Mouse (Mus musculus): ENCODE measurements around the gene Kcnip4. TPM values are rescaled to one million over a fixed set of nuclear protein-coding genes. Genes with fewer than 3 reads are reported as not detected.

Kcnip4 gene
- polyA plus RNA-seq, 1 experiment from 2014 or later, result 21.3 TPM

- Histone ChIP-seq H3K9me3 (ENCODE audit: control insufficient read depth, low read length) (no peaks in the 10 kb centered on the region), H3K27me3 (ENCODE audit: control insufficient read depth, insufficient read depth, low read length) (no peaks in the 10 kb centered on the region), H3K36me3 (replicated peaks; ENCODE audit: control insufficient read depth, insufficient read depth) (no peaks in the 10 kb centered on the region), H3K4me2 (replicated peaks) (no peak overlapping the region), H3K4me1 (replicated peaks; ENCODE audit: control insufficient read depth, insufficient read depth, low read length) (no peaks in the 10 kb centered on the region), H3K9ac (no peak overlapping the region), H3K27ac (no peak overlapping the region), H3K4me3 (replicated peaks; ENCODE audit: low read length) (no peak overlapping the region)
- no peak for DNase-seq (ENCODE audit: low spot score)
- 59% methylated on average over 1 of the region's 1 CpGs for WGBS
- ATAC-seq (ENCODE audit: low FRiP score), result no peak
These were observed 116.4 kb downstream of the Kcnip4 start for GRCm38 (mm10) chr5:49408351-49408750.

- no peak overlapping the region for H3K4me2 ChIP-seq (replicated peaks)
- H3K27me3 ChIP-seq (ENCODE audit: control insufficient read depth, insufficient read depth, low read length), result no peaks in the 10 kb centered on the region
- no peaks in the 10 kb centered on the region for H3K36me3 ChIP-seq (replicated peaks; ENCODE audit: control insufficient read depth, insufficient read depth)
- H3K4me3 ChIP-seq (replicated peaks; ENCODE audit: low read length), result no peak overlapping the region
- no peak overlapping the region for H3K9ac ChIP-seq
- H3K9me3 ChIP-seq (ENCODE audit: control insufficient read depth, low read length), result no peaks in the 10 kb centered on the region
- no peaks in the 10 kb centered on the region for H3K4me1 ChIP-seq (replicated peaks; ENCODE audit: control insufficient read depth, insufficient read depth, low read length)
- 42% methylated on average over 3 of the region's 3 CpGs for WGBS
- DNase-seq (ENCODE audit: low spot score), result peak; percentile 89
- ATAC-seq (ENCODE audit: low FRiP score), result 0 out of 2 replicates have a peak, but pooled peaks have one; percentile 15
- no peak overlapping the region for H3K27ac ChIP-seq
These were observed 154.1 kb downstream of the Kcnip4 start for GRCm38 (mm10) chr5:49370543-49371076.

- DNase-seq (ENCODE audit: low spot score) (peak; percentile 87), ATAC-seq (ENCODE audit: low FRiP score) (no peak)
- 52% methylated on average over 13 of the region's 13 CpGs for WGBS
- no peaks in the 10 kb centered on the region for H3K27me3 ChIP-seq (ENCODE audit: control insufficient read depth, insufficient read depth, low read length)
- H3K4me3 ChIP-seq (replicated peaks; ENCODE audit: low read length), result no peak overlapping the region
- no peak overlapping the region for H3K9ac ChIP-seq
- no peak overlapping the region for H3K27ac ChIP-seq
- H3K36me3 ChIP-seq (replicated peaks; ENCODE audit: control insufficient read depth, insufficient read depth), result no peaks in the 10 kb centered on the region
- H3K4me2 ChIP-seq (replicated peaks), result no peak overlapping the region
- H3K4me1 ChIP-seq (replicated peaks; ENCODE audit: control insufficient read depth, insufficient read depth, low read length), result no peaks in the 10 kb centered on the region
- H3K9me3 ChIP-seq (ENCODE audit: control insufficient read depth, low read length), result no peaks in the 10 kb centered on the region
These were observed 155.9 kb downstream of the Kcnip4 start for GRCm38 (mm10) chr5:49368636-49369423.

GRCm38 (mm10) chr5:49356381-49356780 is 168.3 kb downstream of the Kcnip4 start:
- Histone ChIP-seq H3K9ac (no peak overlapping the region), H3K4me1 (replicated peaks; ENCODE audit: control insufficient read depth, insufficient read depth, low read length) (no peaks in the 10 kb centered on the region), H3K9me3 (ENCODE audit: control insufficient read depth, low read length) (no peaks in the 10 kb centered on the region), H3K27ac (no peak overlapping the region), H3K36me3 (replicated peaks; ENCODE audit: control insufficient read depth, insufficient read depth) (no peaks in the 10 kb centered on the region), H3K4me2 (replicated peaks) (no peak overlapping the region), H3K27me3 (ENCODE audit: control insufficient read depth, insufficient read depth, low read length) (no peaks in the 10 kb centered on the region), H3K4me3 (replicated peaks; ENCODE audit: low read length) (no peak overlapping the region)
- DNase-seq (ENCODE audit: low spot score) (no peak), ATAC-seq (ENCODE audit: low FRiP score) (no peak)
- 75% methylated on average over 3 of the region's 3 CpGs for WGBS

DNA sequence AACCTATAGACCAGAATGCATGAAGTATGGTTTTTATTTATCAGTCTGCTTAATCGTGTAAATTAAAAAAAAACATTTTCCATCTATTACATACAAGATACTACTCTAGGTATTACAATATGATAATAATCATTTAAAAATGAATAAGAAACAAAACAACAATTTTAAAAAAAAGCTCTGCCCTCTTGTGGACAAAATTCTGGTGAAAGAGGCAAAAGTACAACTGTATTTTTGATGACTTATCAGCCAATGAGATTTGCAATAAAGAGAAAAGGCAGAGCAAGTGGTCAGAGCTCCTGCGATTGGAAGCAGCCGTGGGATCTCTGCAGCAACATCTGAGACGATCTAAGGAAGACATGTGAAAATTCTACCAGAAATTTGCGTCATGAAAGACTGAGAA is 172.6 kb downstream of the Kcnip4 start:
- no peak overlapping the region for H3K4me2 ChIP-seq (replicated peaks)
- ATAC-seq (ENCODE audit: low FRiP score) (no peak), DNase-seq (ENCODE audit: low spot score) (no peak)
- no peaks in the 10 kb centered on the region for H3K4me1 ChIP-seq (replicated peaks; ENCODE audit: control insufficient read depth, insufficient read depth, low read length)
- no peaks in the 10 kb centered on the region for H3K36me3 ChIP-seq (replicated peaks; ENCODE audit: control insufficient read depth, insufficient read depth)
- no peak overlapping the region for H3K9ac ChIP-seq
- H3K4me3 ChIP-seq (replicated peaks; ENCODE audit: low read length), result no peak overlapping the region
- no peaks in the 10 kb centered on the region for H3K9me3 ChIP-seq (ENCODE audit: control insufficient read depth, low read length)
- H3K27me3 ChIP-seq (ENCODE audit: control insufficient read depth, insufficient read depth, low read length), result no peaks in the 10 kb centered on the region
- no peak overlapping the region for H3K27ac ChIP-seq
- WGBS, result 64% methylated on average over 5 of the region's 5 CpGs

- ATAC-seq (ENCODE audit: low FRiP score) (peak; percentile 79; the same call in 1 of the 2 replicates), DNase-seq (ENCODE audit: low spot score) (peak; percentile 76)
- no peaks in the 10 kb centered on the region for H3K27me3 ChIP-seq (ENCODE audit: control insufficient read depth, insufficient read depth, low read length)
- 32% methylated on average over 4 of the region's 4 CpGs for WGBS
- H3K9me3 ChIP-seq (ENCODE audit: control insufficient read depth, low read length), result no peaks in the 10 kb centered on the region
- H3K27ac ChIP-seq, result no peak overlapping the region
- H3K4me3 ChIP-seq (replicated peaks; ENCODE audit: low read length), result no peak overlapping the region
- no peak overlapping the region for H3K4me2 ChIP-seq (replicated peaks)
- no peaks in the 10 kb centered on the region for H3K4me1 ChIP-seq (replicated peaks; ENCODE audit: control insufficient read depth, insufficient read depth, low read length)
- no peak overlapping the region for H3K9ac ChIP-seq
- no peaks in the 10 kb centered on the region for H3K36me3 ChIP-seq (replicated peaks; ENCODE audit: control insufficient read depth, insufficient read depth)
These were observed 174.4 kb downstream of the Kcnip4 start for GRCm38 (mm10) chr5:49350126-49350909.

- DNase-seq (ENCODE audit: low spot score), result no peak
- Histone ChIP-seq H3K4me3 (replicated peaks; ENCODE audit: low read length) (no peak overlapping the region), H3K36me3 (replicated peaks; ENCODE audit: control insufficient read depth, insufficient read depth) (no peaks in the 10 kb centered on the region), H3K9me3 (ENCODE audit: control insufficient read depth, low read length) (no peaks in the 10 kb centered on the region), H3K4me1 (replicated peaks; ENCODE audit: control insufficient read depth, insufficient read depth, low read length) (no peaks in the 10 kb centered on the region), H3K27me3 (ENCODE audit: control insufficient read depth, insufficient read depth, low read length) (no peaks in the 10 kb centered on the region), H3K4me2 (replicated peaks) (no peak overlapping the region), H3K9ac (no peak overlapping the region), H3K27ac (no peak overlapping the region)
- ATAC-seq (ENCODE audit: low FRiP score), result no peak
- 87% methylated on average over 5 of the region's 5 CpGs for WGBS
These were observed 175.2 kb downstream of the Kcnip4 start for GRCm38 (mm10) chr5:49349541-49349940.

DNA sequence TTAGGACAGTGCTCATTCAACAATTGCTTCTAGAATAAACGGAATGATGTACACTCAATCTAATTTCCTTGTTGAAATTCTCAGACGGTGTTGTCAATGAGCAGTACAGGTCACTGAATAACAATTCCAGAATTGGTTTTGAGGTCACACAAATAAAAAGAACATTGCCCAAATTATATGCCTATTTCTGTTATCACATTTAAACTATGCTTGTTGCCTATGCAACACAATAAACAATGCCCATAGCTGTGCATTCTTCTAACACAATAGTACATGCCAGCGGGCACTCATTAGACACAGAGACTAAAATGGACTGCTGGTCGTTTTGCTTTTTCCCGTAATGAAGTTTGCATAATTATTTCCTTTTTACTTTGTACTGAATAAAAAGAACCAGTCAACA is 176.2 kb downstream of the Kcnip4 start:
- Histone ChIP-seq H3K4me2 (replicated peaks) (no peak overlapping the region), H3K4me1 (replicated peaks; ENCODE audit: control insufficient read depth, insufficient read depth, low read length) (no peaks in the 10 kb centered on the region), H3K27ac (no peak overlapping the region), H3K4me3 (replicated peaks; ENCODE audit: low read length) (no peak overlapping the region), H3K36me3 (replicated peaks; ENCODE audit: control insufficient read depth, insufficient read depth) (no peaks in the 10 kb centered on the region), H3K27me3 (ENCODE audit: control insufficient read depth, insufficient read depth, low read length) (no peaks in the 10 kb centered on the region), H3K9ac (no peak overlapping the region), H3K9me3 (ENCODE audit: control insufficient read depth, low read length) (no peaks in the 10 kb centered on the region)
- 48% methylated on average over 5 of the region's 5 CpGs for WGBS
- DNase-seq (ENCODE audit: low spot score), result no peak
- ATAC-seq (ENCODE audit: low FRiP score), result no peak

GRCm38 (mm10) chr5:49344606-49345005 is 180.1 kb downstream of the Kcnip4 start:
- no peak overlapping the region for H3K9ac ChIP-seq
- H3K27ac ChIP-seq, result no peak overlapping the region
- no peak overlapping the region for H3K4me3 ChIP-seq (replicated peaks; ENCODE audit: low read length)
- DNase-seq (ENCODE audit: low spot score), result no peak
- H3K4me1 ChIP-seq (replicated peaks; ENCODE audit: control insufficient read depth, insufficient read depth, low read length), result no peaks in the 10 kb centered on the region
- no peak overlapping the region for H3K4me2 ChIP-seq (replicated peaks)
- ATAC-seq (ENCODE audit: low FRiP score), result no peak
- H3K27me3 ChIP-seq (ENCODE audit: control insufficient read depth, insufficient read depth, low read length), result no peaks in the 10 kb centered on the region
- WGBS, result 83% methylated on average over 1 of the region's 1 CpGs
- no peaks in the 10 kb centered on the region for H3K9me3 ChIP-seq (ENCODE audit: control insufficient read depth, low read length)
- H3K36me3 ChIP-seq (replicated peaks; ENCODE audit: control insufficient read depth, insufficient read depth), result no peaks in the 10 kb centered on the region

Measured in hindbrain, embryonic 14.5 days (tissue).